Mouse (Mus musculus): ENCODE data around the gene Gm20388. TPM values are rescaled to one million over a fixed set of nuclear protein-coding genes. Genes with fewer than 3 reads are reported as not detected.

The Gm20388 gene
- total RNA-seq, 1 experiment from 2014 or later = 3.6 TPM

DNA sequence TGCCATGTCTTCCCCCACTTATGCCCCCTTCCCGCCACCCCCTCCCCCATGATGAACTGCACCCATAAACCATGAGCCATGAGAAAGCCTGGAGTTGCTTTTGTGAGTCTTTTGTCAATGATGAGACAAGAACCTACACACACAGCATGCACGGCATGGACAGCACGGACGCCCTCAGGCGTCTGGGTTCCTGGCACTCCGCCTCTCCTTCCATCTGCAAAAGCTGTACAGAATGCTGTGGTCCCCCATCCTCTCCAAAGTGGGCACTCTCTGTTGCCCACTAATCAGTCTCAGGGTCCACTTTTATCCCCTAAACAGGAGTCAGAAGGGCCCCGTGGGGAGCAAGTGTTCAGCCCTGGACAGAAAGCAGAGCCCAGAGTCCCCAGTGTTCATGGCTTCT, 4484.3 kb downstream of the Gm20388 start:
- no peak for DNase-seq

Small RNA genes within 50 kb of the gene (microRNA-seq; reads per million reads assigned to microRNA genes)
- gene Gm22715 (0 reads per million in 2 experiments), gene Gm24366 (0 reads per million in 2 experiments), gene Gm27530 (0 reads per million in 2 experiments), gene Mir1967 (0 reads per million in 2 experiments), gene Mir6396 (0 reads per million in 2 experiments), gene Mir7079 (0 reads per million in 2 experiments), gene Mir7080 (0 to 0.34 reads per million in 2 experiments), gene Mir7237 (0 to 0.34 reads per million in 2 experiments), gene Mir7687 (0.71 to 1.0 reads per million in 2 experiments)

Other genes with a start within 250 kb of the Gm20388 start
- gene Wfdc1, start 244.5 kb upstream of the Gm20388 start, total RNA-seq (2021) = 4.6 and 6.1 TPM in 2 replicates
- gene Atp2c2, start 210.8 kb upstream of the Gm20388 start, total RNA-seq (2021) = 0.67 and 0.95 TPM in 2 replicates
- gene Tldc1, start 132.4 kb upstream of the Gm20388 start, total RNA-seq (2021) = 11.3 and 22.1 TPM in 2 replicates
- 38.3 and 40.8 TPM in 2 replicates for gene Cotl1, start 70.3 kb upstream of the Gm20388 start, total RNA-seq (2021)
- gene Klhl36, start 48.6 kb upstream of the Gm20388 start, total RNA-seq (2021) = 6.9 and 13.5 TPM in 2 replicates
- gene Usp10, start 481 bp upstream of the Gm20388 start, total RNA-seq (2021) = 110 and 153 TPM in 2 replicates
- gene Crispld2, start 81.6 kb downstream of the Gm20388 start, total RNA-seq (2021) = 5.1 and 6.9 TPM in 2 replicates
- 58.5 and 60.1 TPM in 2 replicates for gene Zdhhc7, start 190.6 kb downstream of the Gm20388 start, total RNA-seq (2021)
- gene 6430548M08Rik, start 203.3 kb downstream of the Gm20388 start, total RNA-seq (2021) = 111 and 165 TPM in 2 replicates